Mouse (Mus musculus) spleen, embryonic (tissue): Measurements from ENCODE around the gene Hes2.

ENCODE experiments used
- CTCF ChIA-PET: fragments of 350-600 bp; sonication (Branson Sonifier 250); formaldehyde crosslinking; loops from one replicate; lab custom pipeline; 2022; lab: Charles Lee

Gene Hes2

GRCm38 (mm10) chr4:152209623-152210022 is 51.0 kb downstream of the Hes2 start:
- CTCF ChIA-PET: no interaction called here
